ENCODE assay signal across 12 mouse cellular contexts in genomic region chr3:87993436-87993835, GRCm38 (mm10). TPM values are rescaled to one million over a fixed set of nuclear protein-coding genes. Genes with fewer than 3 reads are reported as not detected.
A peak's percentile ranks its signal among the peaks of the same experiment; 100 is the strongest.
DNase-seq lines count a peak whose midpoint lies in the region; ATAC-seq lines count a peak whose summit lies in the region.
"Had no signal": no experiment of that assay in that cellular context is flagged by ENCODE, and none has a peak within 500 bp of the region (broad histone marks: within the 10 kb centered on the region; RNA-seq: fewer than 3 reads in every experiment).

No protein-coding gene starts in this region.

- ATAC-seq in neural tube, embryonic 15.5 days (ENCODE audit: low FRiP score): no peak
- ATAC-seq in embryonic facial prominence, embryonic 11.5 days (replicated peaks; ENCODE audit: insufficient number of reproducible peaks, low FRiP score, low TSS enrichment, low read depth): no peak

- no peaks in the 10 kb centered on the region for H3K36me3 ChIP-seq in neural tube, embryonic 15.5 days
- H3K36me3 ChIP-seq in embryonic facial prominence, embryonic 11.5 days (replicated peaks; ENCODE audit: control insufficient read depth, insufficient read depth, low read depth, low read length): no peaks in the 10 kb centered on the region
- H3K36me3 ChIP-seq: embryonic facial prominence, embryonic 13.5 days; heart, embryonic 12.5 days had no signal

- intact Hi-C loops in gastrocnemius, postnatal 14 days (cut with DNase I; ENCODE audit: low total_unique reads): no loop called here

- no peak overlapping the region for H3K4me3 ChIP-seq in neural tube, embryonic 15.5 days (replicated peaks)
- no peak overlapping the region for H3K4me3 ChIP-seq in embryonic facial prominence, embryonic 11.5 days (ENCODE audit: low read depth, low read length)
- H3K4me3 ChIP-seq: embryonic facial prominence, embryonic 13.5 days; heart, embryonic 12.5 days had no signal

- no peaks in the 10 kb centered on the region for H3K9me3 ChIP-seq in neural tube, embryonic 15.5 days (replicated peaks)
- H3K9me3 ChIP-seq in embryonic facial prominence, embryonic 11.5 days (replicated peaks; ENCODE audit: control insufficient read depth, low read length): no peaks in the 10 kb centered on the region
- H3K9me3 ChIP-seq: embryonic facial prominence, embryonic 13.5 days; heart, embryonic 12.5 days had no signal

- no peak overlapping the region for H3K27ac ChIP-seq in neural tube, embryonic 15.5 days (replicated peaks)
- no peak overlapping the region for H3K27ac ChIP-seq in embryonic facial prominence, embryonic 11.5 days (replicated peaks; ENCODE audit: low read depth, low read length)
- H3K27ac ChIP-seq: embryonic facial prominence, embryonic 13.5 days had no signal

- 12% methylated on average over 3 of the region's 6 CpGs for WGBS in neural tube, embryonic 15.5 days
- WGBS in embryonic facial prominence, embryonic 11.5 days: 0% methylated on average over 6 of the region's 6 CpGs

- peaks cover 22% of the 10 kb centered on the region for H3K4me1 ChIP-seq in neural tube, embryonic 15.5 days
- H3K4me1 ChIP-seq in embryonic facial prominence, embryonic 11.5 days (ENCODE audit: control insufficient read depth, insufficient read depth, low read length): peaks cover 2% of the 10 kb centered on the region

- H3K27me3 ChIP-seq in neural tube, embryonic 15.5 days (replicated peaks): peaks cover 71% of the 10 kb centered on the region
- H3K27me3 ChIP-seq in embryonic facial prominence, embryonic 11.5 days (ENCODE audit: control insufficient read depth, insufficient read depth, low read length): peaks cover 58% of the 10 kb centered on the region

- DNase-seq in gastrocnemius, postnatal 10 days: peak; percentile 59
- no peak for DNase-seq in gastrocnemius, postnatal 14 days
- DNase-seq in neural tube, embryonic 10.5 days (ENCODE audit: extremely low spot score, low spot score): peak; percentile 77
- peak; percentile 82 for DNase-seq in embryonic facial prominence, embryonic 11.5 days (ENCODE audit: low spot score)
- DNase-seq in thymus, postnatal 14 days: peak; percentile 67
- no peak for DNase-seq in cerebellum, postnatal 4 days (ENCODE audit: low spot score in 2 of 2)
- DNase-seq in right cerebral cortex, postnatal 10 days (ENCODE audit: low spot score in 2 of 2): no peak
- DNase-seq: right cerebral cortex, postnatal 14 days had no signal

- H3K4me2 ChIP-seq in neural tube, embryonic 15.5 days: no peak overlapping the region
- no peak overlapping the region for H3K4me2 ChIP-seq in embryonic facial prominence, embryonic 11.5 days (ENCODE audit: low read depth, low read length)
- H3K4me2 ChIP-seq: embryonic facial prominence, embryonic 13.5 days; heart, embryonic 12.5 days had no signal

- no peak overlapping the region for H3K9ac ChIP-seq in neural tube, embryonic 15.5 days (replicated peaks)
- no peak overlapping the region for H3K9ac ChIP-seq in embryonic facial prominence, embryonic 11.5 days (replicated peaks; ENCODE audit: low read length)
- H3K9ac ChIP-seq: embryonic facial prominence, embryonic 13.5 days; heart, embryonic 12.5 days had no signal

RNA-seq across cellular contexts. Expression of gene Bcan, which starts 6.6 kb away (rescaled TPM):
- total RNA-seq in gastrocnemius, postnatal 10 days (2021): 1 to 10 TPM in 1 of 2 experiments, under 1 TPM in 1; 0.61 to 1.9 TPM
- under 1 TPM; 0.08 to 0.16 TPM for total RNA-seq in gastrocnemius, postnatal 14 days (2021)
- polyA plus RNA-seq in neural tube, embryonic 15.5 days (2015; fragmentation: Nextera tagmentation; extraction: Ambion mirVana): 127 and 139 TPM in 2 replicates
- polyA plus RNA-seq in embryonic facial prominence, embryonic 11.5 days (2014; fragmentation: Nextera tagmentation; extraction: Ambion mirVana): 0.06 TPM in 1 of 2 replicates, not detected in the other

RNA-seq across cellular contexts. Expression of gene Nes, which starts 22.6 kb away (rescaled TPM):
- total RNA-seq in gastrocnemius, postnatal 10 days (2021): 10 to 100 TPM; 72.4 to 87.7 TPM
- 10 to 100 TPM; 37.2 to 51.2 TPM for total RNA-seq in gastrocnemius, postnatal 14 days (2021)
- 22.5 and 22.8 TPM in 2 replicates for polyA plus RNA-seq in neural tube, embryonic 15.5 days (2015; fragmentation: Nextera tagmentation; extraction: Ambion mirVana)
- polyA plus RNA-seq in embryonic facial prominence, embryonic 11.5 days (2014; fragmentation: Nextera tagmentation; extraction: Ambion mirVana): 15.1 and 16.2 TPM in 2 replicates

RNA-seq across cellular contexts. Expression of gene Hapln2, which starts 33.9 kb away (rescaled TPM):
- total RNA-seq in gastrocnemius, postnatal 10 days (2021): not detected
- total RNA-seq in gastrocnemius, postnatal 14 days (2021): under 1 TPM in 1 of 2 experiments, not detected in 1; 0.13 TPM
- polyA plus RNA-seq in neural tube, embryonic 15.5 days (2015; fragmentation: Nextera tagmentation; extraction: Ambion mirVana): 0.34 and 0.90 TPM in 2 replicates
- 0.32 TPM in 1 of 2 replicates, not detected in the other for polyA plus RNA-seq in embryonic facial prominence, embryonic 11.5 days (2014; fragmentation: Nextera tagmentation; extraction: Ambion mirVana)
- polyA plus RNA-seq: liver, embryonic 16.5 days had no signal

RNA-seq across cellular contexts. Expression of gene Crabp2, which starts 45.0 kb away (rescaled TPM):
- 1 to 10 TPM in 1 of 2 experiments, under 1 TPM in 1; 0.96 to 1.1 TPM for total RNA-seq in gastrocnemius, postnatal 10 days (2021)
- under 1 TPM; 0.31 to 0.33 TPM for total RNA-seq in gastrocnemius, postnatal 14 days (2021)
- polyA plus RNA-seq in neural tube, embryonic 15.5 days (2015; fragmentation: Nextera tagmentation; extraction: Ambion mirVana): 81.1 and 86.0 TPM in 2 replicates
- 626 and 642 TPM in 2 replicates for polyA plus RNA-seq in embryonic facial prominence, embryonic 11.5 days (2014; fragmentation: Nextera tagmentation; extraction: Ambion mirVana)

RNA-seq across cellular contexts. Expression of gene Gpatch4, which starts 49.5 kb away (rescaled TPM):
- 10 to 100 TPM; 12.5 to 14.7 TPM for total RNA-seq in gastrocnemius, postnatal 10 days (2021)
- total RNA-seq in gastrocnemius, postnatal 14 days (2021): 10 to 100 TPM; 11.3 to 15.0 TPM
- 36.6 and 42.6 TPM in 2 replicates for polyA plus RNA-seq in neural tube, embryonic 15.5 days (2015; fragmentation: Nextera tagmentation; extraction: Ambion mirVana)
- 34.7 and 37.8 TPM in 2 replicates for polyA plus RNA-seq in embryonic facial prominence, embryonic 11.5 days (2014; fragmentation: Nextera tagmentation; extraction: Ambion mirVana)

Comparison
In these comparisons a context has a peak if more than half of its experiments do, and no peak if none do; other contexts are left out.
1. DNase-seq: peak in gastrocnemius, postnatal 10 days (single experiment), neural tube, embryonic 10.5 days (single experiment), embryonic facial prominence, embryonic 11.5 days (single experiment) and thymus, postnatal 14 days (single experiment); none in gastrocnemius, postnatal 14 days (single experiment), cerebellum, postnatal 4 days (0 of 2) and right cerebral cortex, postnatal 10 days (0 of 2).